Mouse (Mus musculus): ENCODE results near the gene Gpr83.

GRCm38 (mm10) chr9:14821396-14821795, 38.6 kb upstream of the Gpr83 start:
- TF ChIP-seq USF1 (IDR thresholded peaks at IDR 0.05; ENCODE audit: low read depth) (no peak), POLR2A (IDR thresholded peaks at IDR 0.05; ENCODE audit: insufficient read length, low read depth) (no peak), POLR2AphosphoS2 (IDR thresholded peaks at IDR 0.05; ENCODE audit: insufficient read length, low read depth) (no peak)
